Mouse (Mus musculus) forebrain, embryonic 15.5 days (tissue): ENCODE measurements around the gene Ptpdc1. TPM values are rescaled to one million over a fixed set of nuclear protein-coding genes. Genes with fewer than 3 reads are reported as not detected.

ENCODE experiments used
- ATAC-seq: fragments of 200-750 bp; cut with Nextera tagmentation; replicated peaks from 2 replicates; pipeline ENCODE4 v1.8.0; 2017; ENCODE audit warnings: mild to moderate bottlenecking, moderate TSS enrichment, moderate library complexity
- H3K27ac ChIP-seq: fragments of 300-500 bp; sonication (generic); replicated peaks from 2 replicates; pipeline ENCODE4 v1.5.1; 2015; ENCODE audit warnings: mild to moderate bottlenecking, inconsistent platforms
- H3K27me3 ChIP-seq: fragments of 300-500 bp; sonication (generic); 2 replicates; pipeline ENCODE4 v1.6.1; 2015; ENCODE audit warnings: inconsistent platforms
- H3K36me3 ChIP-seq: fragments of 300-500 bp; sonication (generic); 2 replicates; pipeline ENCODE4 v1.6.1; 2015; ENCODE audit warnings: mild to moderate bottlenecking, inconsistent platforms
- H3K4me1 ChIP-seq: fragments of 300-500 bp; sonication (generic); 2 replicates; pipeline ENCODE4 v1.6.1; 2015; ENCODE audit warnings: inconsistent platforms
- H3K4me2 ChIP-seq: fragments of 300-500 bp; sonication (generic); replicated peaks from 2 replicates; pipeline ENCODE4 v1.6.1; 2015; ENCODE audit warnings: mild to moderate bottlenecking, inconsistent platforms
- H3K4me3 ChIP-seq: fragments of 300-500 bp; sonication (generic); 2 replicates; pipeline ENCODE4 v1.5.1; 2015; ENCODE audit warnings: mild to moderate bottlenecking, inconsistent platforms
- H3K9ac ChIP-seq: fragments of 300-500 bp; sonication (generic); replicated peaks from 2 replicates; pipeline ENCODE4 v1.6.1; 2015; ENCODE audit warnings: mild to moderate bottlenecking, inconsistent platforms
- H3K9me3 ChIP-seq: fragments of 300-500 bp; sonication (generic); 2 replicates; pipeline ENCODE4 v1.6.1; 2016; ENCODE audit warnings: inconsistent platforms
- WGBS: fragments of 180-500 bp; shearing (Covaris S2); methylation state at CpG from one replicate; pipeline ENCODE4 v1.1.7; 2015; ENCODE audit warnings: mixed read lengths; 5-methylcytosine and 5-hydroxymethylcytosine counted together
- polyA plus RNA-seq: library from polyadenylated mRNA; unstranded; fragments of >200 nt; fragmentation: Nextera tagmentation; extraction: Ambion mirVana; gene quantifications from 2 replicates; pipeline ENCODE4 v1.2.1, GENCODE M21; 2015

Ptpdc1 gene
- polyA plus RNA-seq, 1 experiment from 2014 or later, result 16.0 TPM

- H3K27ac ChIP-seq, result peak overlapping the region; percentile 94; the same call in 1 of the 2 replicates
- ATAC-seq, result no peak
- peaks cover 24% of the 10 kb centered on the region for H3K4me1 ChIP-seq
- no peaks in the 10 kb centered on the region for H3K27me3 ChIP-seq
- H3K4me2 ChIP-seq, result no peak overlapping the region; the same call in 1 of the 2 replicates
- no peaks in the 10 kb centered on the region for H3K36me3 ChIP-seq
- 19% methylated on average over 5 of the region's 5 CpGs for WGBS
- no peaks in the 10 kb centered on the region for H3K9me3 ChIP-seq
- no peak overlapping the region for H3K9ac ChIP-seq
- no peak overlapping the region for H3K4me3 ChIP-seq
Measured at GRCm38 (mm10) chr13:48553511-48553910, 72.0 kb downstream of the Ptpdc1 start.

GRCm38 (mm10) chr13:48552181-48553090, 73.0 kb downstream of the Ptpdc1 start:
- H3K4me1 ChIP-seq, result peaks cover 24% of the 10 kb centered on the region
- peak; percentile 95 for ATAC-seq
- 36% methylated on average over 21 of the region's 21 CpGs for WGBS
- peak overlapping the region; percentile 94 for H3K27ac ChIP-seq
- peak overlapping the region; percentile 27 for H3K4me3 ChIP-seq
- H3K27me3 ChIP-seq, result no peaks in the 10 kb centered on the region
- no peaks in the 10 kb centered on the region for H3K9me3 ChIP-seq
- H3K9ac ChIP-seq, result peak overlapping the region; percentile 44
- peak overlapping the region; percentile 47 for H3K4me2 ChIP-seq
- H3K36me3 ChIP-seq, result no peaks in the 10 kb centered on the region

- Histone ChIP-seq H3K4me2 (no peak overlapping the region), H3K36me3 (no peaks in the 10 kb centered on the region), H3K9ac (no peak overlapping the region), H3K9me3 (no peaks in the 10 kb centered on the region), H3K27me3 (no peaks in the 10 kb centered on the region), H3K27ac (no peak overlapping the region), H3K4me3 (no peak overlapping the region), H3K4me1 (peaks cover 44% of the 10 kb centered on the region)
- WGBS, result 92% methylated on average over 5 of the region's 5 CpGs
- ATAC-seq, result no peak
Measured at GRCm38 (mm10) chr13:48548296-48548695, 77.2 kb downstream of the Ptpdc1 start.

- Histone ChIP-seq H3K9me3 (no peaks in the 10 kb centered on the region), H3K4me2 (no peak overlapping the region), H3K27me3 (no peaks in the 10 kb centered on the region), H3K36me3 (no peaks in the 10 kb centered on the region), H3K4me3 (no peak overlapping the region), H3K27ac (no peak overlapping the region), H3K9ac (no peak overlapping the region), H3K4me1 (peaks cover 40% of the 10 kb centered on the region)
- ATAC-seq, result no peak
- WGBS, result 95% methylated on average over 6 of the region's 6 CpGs
Measured at GRCm38 (mm10) chr13:48547623-48548022, 77.8 kb downstream of the Ptpdc1 start.

- Histone ChIP-seq H3K27ac (peak overlapping the region; percentile 99), H3K36me3 (no peaks in the 10 kb centered on the region), H3K4me2 (peak overlapping the region; percentile 59), H3K9ac (peak overlapping the region; percentile 92), H3K9me3 (no peaks in the 10 kb centered on the region), H3K27me3 (no peaks in the 10 kb centered on the region), H3K4me3 (peak overlapping the region; percentile 95), H3K4me1 (peaks cover 36% of the 10 kb centered on the region)
- WGBS, result under 1% methylated on average over 71 of the region's 72 CpGs
- ATAC-seq, result peak; percentile 98
Measured at GRCm38 (mm10) chr13:48546330-48546917, 79.0 kb downstream of the Ptpdc1 start.

- H3K27ac ChIP-seq, result peak overlapping the region; percentile 99
- H3K27me3 ChIP-seq, result no peaks in the 10 kb centered on the region
- H3K4me3 ChIP-seq, result peak overlapping the region; percentile 95
- WGBS, result under 1% methylated on average over 56 of the region's 72 CpGs
- no peaks in the 10 kb centered on the region for H3K9me3 ChIP-seq
- peak; percentile 85 for ATAC-seq
- peak overlapping the region; percentile 92 for H3K9ac ChIP-seq
- no peaks in the 10 kb centered on the region for H3K36me3 ChIP-seq
- peaks cover 41% of the 10 kb centered on the region for H3K4me1 ChIP-seq
- H3K4me2 ChIP-seq, result peak overlapping the region; percentile 79
Measured at GRCm38 (mm10) chr13:48545476-48546281, 79.8 kb downstream of the Ptpdc1 start.

- Histone ChIP-seq H3K4me2 (peak overlapping the region; percentile 79), H3K27ac (no peak overlapping the region), H3K9me3 (no peaks in the 10 kb centered on the region), H3K4me3 (peak overlapping the region; percentile 95), H3K9ac (peak overlapping the region; percentile 92; the same call in 1 of the 2 replicates), H3K4me1 (peaks cover 48% of the 10 kb centered on the region), H3K27me3 (no peaks in the 10 kb centered on the region), H3K36me3 (no peaks in the 10 kb centered on the region)
- WGBS, result 46% methylated on average over 4 of the region's 4 CpGs
- no peak for ATAC-seq
Measured at GRCm38 (mm10) chr13:48544867-48545266, 80.6 kb downstream of the Ptpdc1 start.

- Histone ChIP-seq H3K27me3 (no peaks in the 10 kb centered on the region), H3K4me3 (peak overlapping the region; percentile 95), H3K9me3 (no peaks in the 10 kb centered on the region), H3K36me3 (no peaks in the 10 kb centered on the region), H3K4me2 (peak overlapping the region; percentile 79), H3K4me1 (peaks cover 51% of the 10 kb centered on the region), H3K9ac (no peak overlapping the region), H3K27ac (no peak overlapping the region)
- no peak for ATAC-seq
Measured at GRCm38 (mm10) chr13:48544391-48544790, 81.1 kb downstream of the Ptpdc1 start.

- no peak overlapping the region for H3K9ac ChIP-seq
- H3K4me2 ChIP-seq, result no peak overlapping the region
- H3K9me3 ChIP-seq, result no peaks in the 10 kb centered on the region
- no peak overlapping the region for H3K4me3 ChIP-seq
- WGBS, result 70% methylated on average over 1 of the region's 1 CpGs
- H3K36me3 ChIP-seq, result peaks cover 11% of the 10 kb centered on the region; the same call in 1 of the 2 replicates
- peaks cover 52% of the 10 kb centered on the region for H3K4me1 ChIP-seq
- ATAC-seq, result no peak
- no peaks in the 10 kb centered on the region for H3K27me3 ChIP-seq
- no peak overlapping the region for H3K27ac ChIP-seq
Measured at GRCm38 (mm10) chr13:48540488-48540887, 85.0 kb downstream of the Ptpdc1 start.

GRCm38 (mm10) chr13:48533441-48533840, 92.0 kb downstream of the Ptpdc1 start:
- WGBS, result 90% methylated on average over 5 of the region's 5 CpGs

GRCm38 (mm10) chr13:48531448-48531847, 94.0 kb downstream of the Ptpdc1 start:
- H3K36me3 ChIP-seq, result 0 out of 2 replicates have a peak, but pooled peaks cover 3% of the 10 kb centered on the region
- H3K4me3 ChIP-seq, result no peak overlapping the region
- ATAC-seq, result no peak
- no peak overlapping the region for H3K4me2 ChIP-seq
- no peaks in the 10 kb centered on the region for H3K9me3 ChIP-seq
- H3K27ac ChIP-seq, result no peak overlapping the region
- H3K4me1 ChIP-seq, result no peaks in the 10 kb centered on the region
- no peaks in the 10 kb centered on the region for H3K27me3 ChIP-seq
- H3K9ac ChIP-seq, result no peak overlapping the region
- WGBS, result 82% methylated on average over 2 of the region's 2 CpGs

More at GRCm38 (mm10) chr13:48533441-48533840, 92.0 kb downstream of the Ptpdc1 start:
- H3K9ac ChIP-seq, result no peak overlapping the region
- H3K4me1 ChIP-seq, result no peaks in the 10 kb centered on the region
- no peak overlapping the region for H3K27ac ChIP-seq
- H3K9me3 ChIP-seq, result no peaks in the 10 kb centered on the region
- H3K36me3 ChIP-seq, result peaks cover 11% of the 10 kb centered on the region; the same call in 1 of the 2 replicates
- H3K4me3 ChIP-seq, result no peak overlapping the region
- ATAC-seq, result no peak
- no peaks in the 10 kb centered on the region for H3K27me3 ChIP-seq
- H3K4me2 ChIP-seq, result no peak overlapping the region
